Mouse (Mus musculus) hematopoietic stem cell, adult 5-6 weeks (primary cell): Measurements from ENCODE around the gene Rbfox3. TPM values are rescaled to one million over a fixed set of nuclear protein-coding genes. Genes with fewer than 3 reads are reported as not detected.

Experiments
- ATAC-seq, 2 experiments: fragments of 125-278 bp in 1 of 2; replicated peaks in 1 of 2; 2 replicates each; pipeline ENCODE4 v1.8.0; 2016 to 2017; ENCODE audit warnings: inconsistent platforms in 2 of 2, mild to moderate bottlenecking in 2 of 2, moderate number of reproducible peaks in 2 of 2, low read depth in 1 of 2, moderate TSS enrichment in 1 of 2; ENCODE audit not compliant: low FRiP score in 2 of 2, poor library complexity in 2 of 2, severe bottlenecking in 2 of 2, insufficient read depth in 1 of 2, low TSS enrichment in 1 of 2
- total RNA-seq: library from RNA; stranded (forward); fragments of 172-1452, 232-1000 nt; gene quantifications from 2 replicates; pipeline ENCODE4 v1.2.3, GENCODE M21; 2017

The Rbfox3 gene
- total RNA-seq, 1 experiment from 2014 or later, result not detected

- ATAC-seq, result no peak
These were observed 50.6 kb downstream of the Rbfox3 start for GRCm38 (mm10) chr11:118860812-118861211.

DNA sequence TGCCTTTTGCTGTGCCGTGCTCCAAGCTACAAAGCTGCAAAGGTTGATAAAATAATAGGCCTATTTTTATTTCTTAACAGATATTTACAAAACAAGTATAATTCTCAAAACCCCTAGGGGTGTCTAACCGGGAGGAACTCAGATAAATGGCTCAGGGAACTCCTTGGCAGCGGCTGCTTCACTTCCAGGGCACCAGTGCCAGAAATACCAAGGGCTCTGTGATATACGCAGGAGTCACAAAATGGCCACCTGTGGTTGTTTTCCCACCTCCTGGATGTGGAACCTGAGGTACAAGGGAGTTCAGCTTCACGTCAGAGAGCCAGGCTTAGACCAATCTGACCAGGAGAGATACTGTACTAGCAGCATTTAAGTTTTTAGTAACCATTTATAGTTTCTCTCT is 51.6 kb downstream of the Rbfox3 start:
- ATAC-seq, result no peak

DNA sequence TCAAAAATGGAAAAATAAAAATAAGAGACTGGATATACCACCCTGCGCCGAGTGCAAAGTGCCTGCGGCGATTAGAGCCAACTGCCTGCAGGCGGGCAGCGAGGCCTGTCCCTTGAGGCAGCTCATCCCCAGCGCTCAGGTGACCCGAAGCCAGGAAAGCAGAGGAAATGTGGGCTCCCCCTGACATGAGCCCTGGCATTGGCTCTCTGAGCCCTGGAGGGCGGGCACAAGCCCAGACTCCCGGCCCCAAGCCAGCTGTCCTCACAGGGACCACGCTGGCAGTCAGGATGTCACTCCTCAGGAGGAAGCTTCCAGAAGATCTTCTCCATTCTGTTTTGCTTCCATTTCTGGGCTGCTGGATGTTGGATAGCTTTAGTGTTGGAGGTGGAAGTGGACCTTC is 53.1 kb downstream of the Rbfox3 start:
- no peak for ATAC-seq

- no peak for ATAC-seq
These were observed 60.0 kb downstream of the Rbfox3 start for GRCm38 (mm10) chr11:118851391-118851790.

- no peak for ATAC-seq
These were observed 63.4 kb downstream of the Rbfox3 start for GRCm38 (mm10) chr11:118847986-118848385.

DNA sequence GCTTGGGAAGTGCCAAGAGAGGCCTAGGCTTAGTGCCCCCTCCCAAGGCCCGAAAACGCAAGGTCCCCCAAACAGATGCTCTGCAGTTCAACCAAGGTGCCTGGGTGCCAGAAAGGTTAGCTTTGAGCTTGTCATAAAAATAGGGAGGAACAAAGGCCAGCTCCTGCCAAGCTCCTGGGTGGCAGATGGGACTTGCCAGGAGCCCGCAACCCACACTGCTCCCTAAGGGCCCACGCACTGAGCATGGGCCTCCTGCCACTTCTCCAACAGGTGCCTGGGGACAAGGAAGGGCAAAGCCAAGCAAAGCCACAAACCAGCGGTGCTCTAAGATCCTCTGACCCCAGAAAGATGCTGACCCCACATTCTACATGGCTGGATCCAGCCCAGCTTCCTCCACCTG is 70.4 kb downstream of the Rbfox3 start:
- ATAC-seq, result no peak

GRCm38 (mm10) chr11:118838167-118838566 is 73.2 kb downstream of the Rbfox3 start:
- ATAC-seq, result no peak

DNA sequence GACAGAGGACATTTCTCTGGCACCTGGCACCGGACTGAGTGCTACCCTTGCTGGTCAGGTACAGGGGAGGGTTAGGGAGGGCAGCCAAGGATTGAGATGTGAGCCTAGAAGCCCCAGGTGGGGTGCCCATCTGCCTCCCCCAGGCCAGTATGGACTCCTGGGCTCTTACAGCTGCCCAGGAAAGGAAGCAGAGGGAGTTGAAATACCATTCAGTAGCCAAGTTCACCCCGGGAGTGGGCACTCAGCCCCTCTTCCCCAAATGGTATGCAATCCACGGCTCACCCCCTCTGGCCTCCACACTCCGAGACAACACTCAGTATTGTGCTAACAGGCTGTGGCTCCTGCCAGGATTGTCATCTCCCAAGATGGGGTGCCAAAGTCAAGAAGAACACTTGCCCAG is 74.5 kb downstream of the Rbfox3 start:
- ATAC-seq, result no peak

DNA sequence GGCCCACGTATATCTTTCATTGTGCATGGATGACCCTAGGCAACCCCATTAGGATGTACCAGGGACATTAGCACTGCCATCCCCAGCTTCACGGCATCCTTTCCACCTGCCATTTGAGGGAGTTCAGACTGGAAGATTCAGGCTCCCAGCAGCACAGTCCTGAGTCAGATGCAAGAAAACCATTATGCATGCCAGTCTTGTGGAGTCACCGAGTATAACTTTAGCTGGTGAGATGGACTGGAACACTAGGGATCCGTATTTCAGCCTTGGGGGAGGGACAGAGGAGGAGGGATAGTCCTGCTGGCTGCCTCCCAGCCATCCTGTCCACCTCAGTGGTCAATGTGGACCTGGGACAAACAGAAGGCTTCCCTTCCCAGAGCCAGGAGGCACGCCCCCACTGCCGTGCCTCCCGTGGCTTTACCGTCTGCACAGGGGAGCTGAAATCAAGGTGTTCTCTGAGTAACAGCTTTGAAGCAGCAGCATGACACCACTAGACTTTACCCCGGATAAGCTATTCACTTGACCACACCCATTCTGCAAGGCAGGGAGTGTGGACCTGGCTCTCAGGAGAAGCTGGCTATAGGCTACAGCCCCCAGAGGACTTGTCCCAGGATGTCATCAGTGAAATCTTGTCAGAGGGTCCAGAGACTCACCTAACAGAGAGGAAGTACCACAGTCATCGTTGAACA is 78.5 kb downstream of the Rbfox3 start:
- ATAC-seq, result no peak

DNA sequence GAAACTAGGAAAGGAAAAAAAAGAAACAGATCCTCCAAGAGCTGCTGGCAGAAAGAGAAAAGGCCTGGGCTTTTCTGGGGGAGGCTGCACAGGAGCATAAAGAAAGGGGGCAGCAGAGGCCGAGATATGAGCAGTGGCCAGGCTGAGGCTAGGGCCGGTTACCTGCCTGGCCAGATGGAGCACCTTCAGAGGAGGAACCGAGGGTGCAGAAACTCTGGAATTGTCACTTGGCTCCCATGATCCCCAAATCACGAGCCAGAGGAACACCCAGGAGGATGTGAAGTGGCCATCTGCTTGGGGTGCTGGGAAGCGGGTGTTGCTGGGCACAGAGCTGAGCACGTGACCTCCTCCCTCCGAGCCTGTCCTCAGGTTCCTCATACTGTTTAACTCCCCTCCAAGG is 79.7 kb downstream of the Rbfox3 start:
- no peak for ATAC-seq

DNA sequence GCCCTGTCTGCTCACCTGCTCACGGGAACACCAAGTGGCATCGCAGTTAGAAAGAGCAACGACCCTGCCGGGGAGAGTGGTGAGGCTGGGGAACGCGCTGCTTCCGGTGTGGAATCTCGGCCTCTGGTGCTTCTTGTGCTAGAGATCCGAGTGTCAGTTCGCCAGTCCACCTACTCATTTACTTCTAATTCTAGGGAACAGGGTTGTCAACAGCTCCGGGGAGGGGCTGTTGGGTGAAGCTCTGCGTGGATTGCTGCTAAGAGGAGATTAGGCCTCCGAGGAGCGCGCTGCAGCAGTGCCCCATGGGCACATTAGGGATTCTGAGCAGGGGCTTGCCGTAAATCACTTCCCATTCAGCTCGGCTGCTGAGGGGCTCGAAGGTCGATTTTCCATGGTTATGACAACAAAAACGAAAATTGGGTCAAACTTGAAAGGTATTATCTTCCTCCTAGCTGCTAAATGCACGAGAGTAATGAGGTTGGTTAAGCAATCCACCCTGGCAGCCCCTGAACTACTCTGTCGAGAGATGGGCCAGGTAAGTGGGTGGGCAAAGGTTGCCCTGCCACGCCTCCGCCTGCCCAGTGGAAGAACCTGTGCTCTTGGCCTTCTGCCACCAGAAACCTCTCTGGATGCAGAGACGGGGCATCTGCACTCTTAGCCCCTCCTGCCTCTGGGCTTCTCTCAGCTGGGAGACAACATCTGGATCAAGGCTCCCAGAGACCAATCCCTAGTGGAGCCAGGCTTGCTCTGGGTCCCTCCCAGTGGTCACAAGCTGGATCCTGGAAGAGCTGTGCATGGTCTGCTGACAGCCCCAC is 85.9 kb downstream of the Rbfox3 start:
- no peak for ATAC-seq

- ATAC-seq, result no peak
These were observed 90.0 kb downstream of the Rbfox3 start for GRCm38 (mm10) chr11:118821353-118821752.

DNA sequence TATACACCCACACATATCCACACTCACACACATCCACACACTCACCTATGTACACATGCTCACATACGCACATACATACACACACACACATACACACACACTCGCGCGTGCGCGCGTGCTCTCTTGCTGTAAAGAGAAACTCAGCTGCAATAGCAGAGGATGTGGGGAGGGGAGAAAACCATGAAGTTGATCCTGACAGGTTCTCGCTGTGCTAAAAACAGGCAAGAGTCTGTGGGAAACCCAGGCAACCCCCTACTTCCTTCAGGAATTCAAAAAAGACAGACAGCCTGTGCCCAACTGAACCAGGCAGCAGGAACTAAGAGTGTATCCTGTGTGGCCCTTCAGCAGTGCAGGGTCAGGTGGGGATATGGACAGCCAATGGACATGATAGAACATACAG is 92.9 kb downstream of the Rbfox3 start:
- no peak for ATAC-seq

GRCm38 (mm10) chr11:118815118-118815517 is 96.3 kb downstream of the Rbfox3 start:
- ATAC-seq, result no peak

DNA sequence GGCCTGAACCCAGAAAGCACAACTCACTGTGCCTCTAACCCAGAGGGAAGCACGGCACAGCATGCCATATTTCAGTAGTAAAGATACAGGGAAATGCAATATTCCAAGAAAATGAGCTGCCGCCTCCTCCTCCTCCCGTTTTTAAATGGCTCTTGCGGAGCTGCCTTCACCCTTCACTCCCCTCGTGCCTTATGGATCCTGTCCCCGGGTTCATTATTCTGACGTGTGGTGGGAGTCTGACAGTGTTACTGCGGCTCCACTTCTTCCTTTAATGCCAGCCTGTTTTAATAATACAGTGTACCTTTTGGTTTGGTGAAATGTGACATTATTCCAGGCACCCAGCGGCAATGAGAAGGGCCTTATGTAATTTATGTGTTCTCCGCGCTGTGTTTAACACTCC is 97.5 kb downstream of the Rbfox3 start:
- no peak for ATAC-seq

DNA sequence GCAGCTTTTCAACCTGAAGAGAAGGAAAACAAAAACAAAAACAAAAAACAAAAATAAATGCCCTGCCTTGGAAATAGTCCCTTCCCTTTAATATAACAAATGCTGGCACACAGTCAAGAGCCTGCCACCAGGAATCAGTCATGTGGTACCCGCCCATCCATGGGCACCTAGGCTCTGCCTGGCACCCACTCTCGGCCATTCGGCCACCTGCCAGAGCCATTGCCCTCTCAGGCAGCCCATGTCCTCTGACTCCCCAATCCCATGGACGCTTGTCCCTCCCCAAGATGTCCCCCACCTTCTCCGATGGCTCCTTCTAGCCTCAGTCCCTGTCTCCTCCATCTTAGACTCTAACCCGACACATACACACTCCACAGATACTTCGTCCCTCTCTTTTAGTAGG is 100.0 kb downstream of the Rbfox3 start:
- no peak for ATAC-seq

DNA sequence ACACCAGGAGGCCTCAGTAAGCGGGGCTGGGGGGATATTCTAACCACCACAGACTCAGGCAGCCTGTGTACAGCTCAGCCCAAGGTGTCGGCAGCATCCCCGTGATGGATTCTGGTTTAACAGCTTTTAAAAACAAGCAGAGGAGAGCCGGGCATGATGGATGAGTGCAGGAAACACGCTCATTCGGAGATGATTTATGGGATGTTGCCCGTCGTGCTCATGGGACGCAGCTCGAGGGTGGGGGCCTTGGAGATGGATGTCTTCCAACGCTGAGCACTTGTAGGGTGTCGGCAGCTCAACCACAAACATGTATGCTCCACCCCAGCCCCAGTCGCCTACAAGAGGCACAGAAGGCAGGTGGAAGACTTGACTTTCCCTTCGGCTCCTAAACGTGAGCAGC is 103.9 kb downstream of the Rbfox3 start:
- no peak for ATAC-seq

GRCm38 (mm10) chr11:118794856-118795602 is 116.4 kb downstream of the Rbfox3 start:
- no peak for ATAC-seq
